Mouse (Mus musculus): ENCODE results near the gene Rab34. TPM values are rescaled to one million over a fixed set of nuclear protein-coding genes. Genes with fewer than 3 reads are reported as not detected.

Rab34 gene
- total and polyA plus RNA-seq, 3 experiments = 0.52 to 0.60 TPM; not detected in 1

GRCm38 (mm10) chr11:78160171-78160570 is 28.1 kb upstream of the Rab34 start:
- no peaks in the 10 kb centered on the region for H3K9me3 ChIP-seq (replicated peaks)
- no peaks in the 10 kb centered on the region for H3K27me3 ChIP-seq (ENCODE audit: insufficient read depth, low read length)
- no peak overlapping the region; the same call in 1 of the 2 replicates for H3K4me3 ChIP-seq (ENCODE audit: low read depth, low read length)
- H3K4me1 ChIP-seq (ENCODE audit: insufficient read depth, low read depth, low read length) = peaks cover 75% of the 10 kb centered on the region
- no peak for DNase-seq (ENCODE audit: low spot score)
- H3K36me3 ChIP-seq (replicated peaks) = peaks cover 91% of the 10 kb centered on the region
- TF ChIP-seq GATA1 (IDR thresholded peaks at IDR 0.05; ENCODE audit: borderline replicate concordance, low read length) = no peak
- TF ChIP-seq GATA2 (IDR thresholded peaks at IDR 0.05; ENCODE audit: borderline replicate concordance, low read depth, low read length) = no peak
- no peak for TF ChIP-seq TAL1 (conservative IDR thresholded peaks at IDR 0.05; ENCODE audit: low read depth, low read length)
- no peak for TF ChIP-seq CTCF (IDR thresholded peaks at IDR 0.05; ENCODE audit: low read depth, low read length)
- no peak for TF ChIP-seq POLR2AphosphoS5 (IDR thresholded peaks at IDR 0.05; ENCODE audit: insufficient replicate concordance, low read depth, low read length)
- ATAC-seq (ENCODE audit: extremely low read depth, insufficient number of reproducible peaks, low FRiP score, poor library complexity, severe bottlenecking) = no peak

GRCm38 (mm10) chr11:78160675-78161074 is 27.6 kb upstream of the Rab34 start:
- Histone ChIP-seq H3K27me3 (ENCODE audit: insufficient read depth, low read length) (no peaks in the 10 kb centered on the region), H3K4me3 (ENCODE audit: low read depth, low read length) (no peak overlapping the region), H3K36me3 (replicated peaks) (peaks cover 86% of the 10 kb centered on the region), H3K9me3 (replicated peaks) (no peaks in the 10 kb centered on the region), H3K4me1 (ENCODE audit: insufficient read depth, low read depth, low read length) (peaks cover 78% of the 10 kb centered on the region)
- DNase-seq (ENCODE audit: low spot score) = no peak
- TF ChIP-seq GATA2 (IDR thresholded peaks at IDR 0.05; ENCODE audit: borderline replicate concordance, low read depth, low read length) (no peak), TAL1 (conservative IDR thresholded peaks at IDR 0.05; ENCODE audit: low read depth, low read length) (no peak), CTCF (IDR thresholded peaks at IDR 0.05; ENCODE audit: low read depth, low read length) (no peak), GATA1 (IDR thresholded peaks at IDR 0.05; ENCODE audit: borderline replicate concordance, low read length) (no peak), POLR2AphosphoS5 (IDR thresholded peaks at IDR 0.05; ENCODE audit: insufficient replicate concordance, low read depth, low read length) (no peak)
- no peak for ATAC-seq (ENCODE audit: extremely low read depth, insufficient number of reproducible peaks, low FRiP score, poor library complexity, severe bottlenecking)

GRCm38 (mm10) chr11:78161169-78161568 is 27.1 kb upstream of the Rab34 start:
- peak overlapping the region; percentile 14; the same call in 1 of the 2 replicates for H3K4me3 ChIP-seq (ENCODE audit: low read depth, low read length)
- TF ChIP-seq POLR2AphosphoS5 (IDR thresholded peaks at IDR 0.05; ENCODE audit: insufficient replicate concordance, low read depth, low read length) (no peak), GATA2 (IDR thresholded peaks at IDR 0.05; ENCODE audit: borderline replicate concordance, low read depth, low read length) (no peak), GATA1 (IDR thresholded peaks at IDR 0.05; ENCODE audit: borderline replicate concordance, low read length) (no peak), CTCF (IDR thresholded peaks at IDR 0.05; ENCODE audit: low read depth, low read length) (no peak), TAL1 (conservative IDR thresholded peaks at IDR 0.05; ENCODE audit: low read depth, low read length) (no peak)
- H3K27me3 ChIP-seq (ENCODE audit: insufficient read depth, low read length) = no peaks in the 10 kb centered on the region
- ATAC-seq (ENCODE audit: extremely low read depth, insufficient number of reproducible peaks, low FRiP score, poor library complexity, severe bottlenecking) = no peak
- peaks cover 83% of the 10 kb centered on the region for H3K4me1 ChIP-seq (ENCODE audit: insufficient read depth, low read depth, low read length)
- DNase-seq (ENCODE audit: low spot score) = no peak
- H3K9me3 ChIP-seq (replicated peaks) = no peaks in the 10 kb centered on the region
- peaks cover 82% of the 10 kb centered on the region for H3K36me3 ChIP-seq (replicated peaks)

GRCm38 (mm10) chr11:78161968-78162367 is 26.3 kb upstream of the Rab34 start:
- no peaks in the 10 kb centered on the region for H3K27me3 ChIP-seq (ENCODE audit: insufficient read depth, low read length)
- ATAC-seq (ENCODE audit: extremely low read depth, insufficient number of reproducible peaks, low FRiP score, poor library complexity, severe bottlenecking) (no peak), DNase-seq (ENCODE audit: low spot score) (no peak)
- H3K4me3 ChIP-seq (ENCODE audit: low read depth, low read length) = peak overlapping the region; percentile 86; the same call in 1 of the 2 replicates
- no peaks in the 10 kb centered on the region for H3K9me3 ChIP-seq (replicated peaks)
- peaks cover 89% of the 10 kb centered on the region for H3K4me1 ChIP-seq (ENCODE audit: insufficient read depth, low read depth, low read length)
- peaks cover 76% of the 10 kb centered on the region for H3K36me3 ChIP-seq (replicated peaks)
- no peak for TF ChIP-seq CTCF (IDR thresholded peaks at IDR 0.05; ENCODE audit: low read depth, low read length)
- TF ChIP-seq POLR2AphosphoS5 (IDR thresholded peaks at IDR 0.05; ENCODE audit: insufficient replicate concordance, low read depth, low read length) = no peak
- no peak for TF ChIP-seq TAL1 (conservative IDR thresholded peaks at IDR 0.05; ENCODE audit: low read depth, low read length)
- TF ChIP-seq GATA1 (IDR thresholded peaks at IDR 0.05; ENCODE audit: borderline replicate concordance, low read length) = no peak
- TF ChIP-seq GATA2 (IDR thresholded peaks at IDR 0.05; ENCODE audit: borderline replicate concordance, low read depth, low read length) = no peak

GRCm38 (mm10) chr11:78162504-78162903 is 25.7 kb upstream of the Rab34 start:
- peaks cover 76% of the 10 kb centered on the region for H3K36me3 ChIP-seq (replicated peaks)
- peak overlapping the region; percentile 86; the same call in 1 of the 2 replicates for H3K4me3 ChIP-seq (ENCODE audit: low read depth, low read length)
- peaks cover 92% of the 10 kb centered on the region for H3K4me1 ChIP-seq (ENCODE audit: insufficient read depth, low read depth, low read length)
- no peak for ATAC-seq (ENCODE audit: extremely low read depth, insufficient number of reproducible peaks, low FRiP score, poor library complexity, severe bottlenecking)
- no peak for TF ChIP-seq TAL1 (conservative IDR thresholded peaks at IDR 0.05; ENCODE audit: low read depth, low read length)
- no peak for TF ChIP-seq POLR2AphosphoS5 (IDR thresholded peaks at IDR 0.05; ENCODE audit: insufficient replicate concordance, low read depth, low read length)
- TF ChIP-seq GATA2 (IDR thresholded peaks at IDR 0.05; ENCODE audit: borderline replicate concordance, low read depth, low read length) = no peak
- TF ChIP-seq CTCF (IDR thresholded peaks at IDR 0.05; ENCODE audit: low read depth, low read length) = no peak
- TF ChIP-seq GATA1 (IDR thresholded peaks at IDR 0.05; ENCODE audit: borderline replicate concordance, low read length) = no peak
- H3K27me3 ChIP-seq (ENCODE audit: insufficient read depth, low read length) = no peaks in the 10 kb centered on the region
- DNase-seq (ENCODE audit: low spot score) = no peak
- H3K9me3 ChIP-seq (replicated peaks) = no peaks in the 10 kb centered on the region

- Histone ChIP-seq H3K4me1 (ENCODE audit: insufficient read depth, low read depth, low read length) (peaks cover 92% of the 10 kb centered on the region), H3K36me3 (replicated peaks) (peaks cover 75% of the 10 kb centered on the region)
These were observed 25.2 kb upstream of the Rab34 start for GRCm38 (mm10) chr11:78163045-78163444.

More at GRCm38 (mm10) chr11:78163045-78163444, 25.2 kb upstream of the Rab34 start:
- ATAC-seq (ENCODE audit: extremely low read depth, insufficient number of reproducible peaks, low FRiP score, poor library complexity, severe bottlenecking) (no peak), DNase-seq (ENCODE audit: low spot score) (no peak)
- no peaks in the 10 kb centered on the region for H3K27me3 ChIP-seq (ENCODE audit: insufficient read depth, low read length)
- H3K4me3 ChIP-seq (ENCODE audit: low read depth, low read length) = peak overlapping the region; percentile 86
- no peaks in the 10 kb centered on the region for H3K9me3 ChIP-seq (replicated peaks)
- TF ChIP-seq CTCF (IDR thresholded peaks at IDR 0.05; ENCODE audit: low read depth, low read length) (no peak), TAL1 (conservative IDR thresholded peaks at IDR 0.05; ENCODE audit: low read depth, low read length) (no peak), GATA1 (IDR thresholded peaks at IDR 0.05; ENCODE audit: borderline replicate concordance, low read length) (no peak), POLR2AphosphoS5 (IDR thresholded peaks at IDR 0.05; ENCODE audit: insufficient replicate concordance, low read depth, low read length) (no peak), GATA2 (IDR thresholded peaks at IDR 0.05; ENCODE audit: borderline replicate concordance, low read depth, low read length) (no peak)

All from G1E (cell line).